Mouse (Mus musculus) MEL (cell line): ENCODE results near the gene Spata7. TPM values are rescaled to one million over a fixed set of nuclear protein-coding genes. Genes with fewer than 3 reads are reported as not detected.

Source experiments
- DNase-seq: peaks from one replicate; pipeline ENCODE4 v3.0.0; 2011; ENCODE audit warnings: low read depth, low spot score
- H3K27ac ChIP-seq: 2 replicates; pipeline ENCODE4 v1.5.1; 2012; ENCODE audit warnings: low read depth, mild to moderate bottlenecking, control low read depth, low read length, moderate library complexity; ENCODE audit not compliant: control insufficient read depth
- H3K27me3 ChIP-seq, 2 experiments: fragments of 150-350 bp in 1 of 2; sonication (generic) in 1 of 2; 2 replicates each; pipeline ENCODE4 v1.6.1; 2012; ENCODE audit warnings: low read length in 2 of 2, mild to moderate bottlenecking in 2 of 2, improper control_type of control experiment in 1 of 2, moderate library complexity in 1 of 2; ENCODE audit not compliant: insufficient read depth in 2 of 2, control insufficient read depth in 1 of 2
- H3K36me3 ChIP-seq, 2 experiments: 2 replicates each; pipeline ENCODE4 v1.6.1; 2012 to 2014; ENCODE audit warnings: low read length in 2 of 2, improper control_type of control experiment in 1 of 2, inconsistent platforms in 1 of 2, mild to moderate bottlenecking in 1 of 2; ENCODE audit not compliant: insufficient read depth in 2 of 2, control insufficient read depth in 1 of 2
- H3K4me1 ChIP-seq, 2 experiments: fragments of 150-350 bp in 1 of 2; sonication (generic) in 1 of 2; 2 replicates each; pipeline ENCODE4 v1.6.1; 2012; ENCODE audit warnings: low read length in 2 of 2, improper control_type of control experiment in 1 of 2, mild to moderate bottlenecking in 1 of 2; ENCODE audit not compliant: insufficient read depth in 2 of 2, control insufficient read depth in 1 of 2
- H3K4me3 ChIP-seq, 2 experiments: fragments of 150-350 bp in 1 of 2; sonication (generic) in 1 of 2; 2 replicates each; pipeline ENCODE4 v1.5.1; 2012; ENCODE audit warnings: low read depth in 2 of 2, low read length in 2 of 2, mild to moderate bottlenecking in 2 of 2, moderate library complexity in 2 of 2, control low read depth in 1 of 2, improper control_type of control experiment in 1 of 2; ENCODE audit not compliant: control insufficient read depth in 1 of 2, insufficient read depth in 1 of 2
- H3K79me2 ChIP-seq: 2 replicates; pipeline ENCODE4 v1.6.1; 2012; ENCODE audit warnings: mild to moderate bottlenecking, low read length, moderate library complexity; ENCODE audit not compliant: control insufficient read depth, poor library complexity, insufficient read depth
- H3K9ac ChIP-seq: 2 replicates; pipeline ENCODE4 v1.6.1; 2012; ENCODE audit warnings: low read depth, mild to moderate bottlenecking, control low read depth, low read length, moderate library complexity; ENCODE audit not compliant: control insufficient read depth, poor library complexity, severe bottlenecking
- H3K9me3 ChIP-seq: fragments of 150-350 bp; sonication (generic); replicated peaks from 2 replicates; pipeline ENCODE4 v1.6.1; 2012; ENCODE audit warnings: mild to moderate bottlenecking, low read length, improper control_type of control experiment, moderate library complexity; ENCODE audit not compliant: insufficient read depth
- BHLHE40 ChIP-seq: IDR thresholded peaks from 2 replicates; pipeline ENCODE4 v1.6.1; 2012; ENCODE audit warnings: low read depth, mild to moderate bottlenecking, inconsistent platforms, low read length, improper control_type of control experiment, borderline replicate concordance
- CTCF ChIP-seq, 3 experiments: IDR thresholded peaks in 2 of 3; conservative IDR thresholded peaks in 1 of 3; 2 replicates each; pipeline ENCODE4 v1.5.1; 2011 to 2012; ENCODE audit warnings: low read length in 3 of 3, low read depth in 2 of 3, mild to moderate bottlenecking in 2 of 3, improper control_type of control experiment in 1 of 3, inconsistent platforms in 1 of 3, mixed read lengths in 1 of 3, moderate library complexity in 1 of 3; ENCODE audit not compliant: control insufficient read depth in 1 of 3, insufficient read depth in 1 of 3, poor library complexity in 1 of 3, severe bottlenecking in 1 of 3
- ETS1 ChIP-seq: IDR thresholded peaks from 2 replicates; pipeline ENCODE4 v1.6.1; 2012; ENCODE audit warnings: low read depth, mild to moderate bottlenecking, inconsistent platforms, low read length, improper control_type of control experiment, moderate library complexity
- KAT2A ChIP-seq: conservative IDR thresholded peaks from 2 replicates; pipeline ENCODE4 v1.6.1; 2012; ENCODE audit warnings: low read depth, low read length, improper control_type of control experiment, inconsistent platforms
- MAFK ChIP-seq: IDR thresholded peaks from 2 replicates; pipeline ENCODE4 v1.6.1; 2011; ENCODE audit warnings: low read depth, mild to moderate bottlenecking, low read length, improper control_type of control experiment, borderline replicate concordance
- MAX ChIP-seq: IDR thresholded peaks from 2 replicates; pipeline ENCODE4 v1.6.1; 2011; ENCODE audit warnings: low read length, improper control_type of control experiment
- MEF2A ChIP-seq: IDR thresholded peaks from 2 replicates; pipeline ENCODE4 v1.6.1; 2014; ENCODE audit warnings: low read depth, mild to moderate bottlenecking, inconsistent platforms, low read length, improper control_type of control experiment; ENCODE audit not compliant: poor library complexity, insufficient replicate concordance, severe bottlenecking; ENCODE audit errors: extremely low read depth
- MXI1 ChIP-seq: IDR thresholded peaks from 2 replicates; pipeline ENCODE4 v1.6.1; 2011; ENCODE audit warnings: mild to moderate bottlenecking, low read depth, low read length, improper control_type of control experiment
- MYC ChIP-seq: IDR thresholded peaks from 2 replicates; pipeline ENCODE4 v1.6.1; 2011; ENCODE audit warnings: low read depth, mild to moderate bottlenecking, low read length, improper control_type of control experiment, moderate library complexity
- NELFE ChIP-seq: IDR thresholded peaks from 2 replicates; pipeline ENCODE4 v1.6.1; 2011; ENCODE audit warnings: low read depth, low read length, improper control_type of control experiment
- NRF1 ChIP-seq: IDR thresholded peaks from 2 replicates; pipeline ENCODE4 v1.6.1; 2014; ENCODE audit warnings: low read depth, mild to moderate bottlenecking, inconsistent platforms, low read length, improper control_type of control experiment, moderate library complexity; ENCODE audit not compliant: poor library complexity, insufficient read depth, severe bottlenecking
- TAL1 ChIP-seq: IDR thresholded peaks from 2 replicates; pipeline ENCODE4 v1.6.1; 2012; ENCODE audit warnings: mild to moderate bottlenecking, inconsistent platforms, low read length, moderate library complexity, mixed read lengths
- TBP ChIP-seq: IDR thresholded peaks from 2 replicates; pipeline ENCODE4 v1.8.0; 2011; ENCODE audit warnings: low read depth, low read length, improper control_type of control experiment
- TCF12 ChIP-seq: IDR thresholded peaks from 2 replicates; pipeline ENCODE4 v1.6.1; 2014; ENCODE audit warnings: low read depth, mild to moderate bottlenecking, inconsistent platforms, low read length, improper control_type of control experiment, moderate library complexity
- UBTF ChIP-seq: IDR thresholded peaks from 2 replicates; pipeline ENCODE4 v1.6.1; 2012; ENCODE audit warnings: low read depth, mild to moderate bottlenecking, inconsistent platforms, low read length, improper control_type of control experiment, moderate library complexity, borderline replicate concordance; ENCODE audit not compliant: insufficient read depth
- USF1 ChIP-seq: IDR thresholded peaks from 2 replicates; pipeline ENCODE4 v1.6.1; 2014; ENCODE audit warnings: low read depth, mild to moderate bottlenecking, inconsistent platforms, low read length, improper control_type of control experiment, moderate library complexity
- USF2 ChIP-seq, 2 experiments: IDR thresholded peaks; 2 replicates each; pipeline ENCODE4 v1.6.1; 2011 to 2012; ENCODE audit warnings: improper control_type of control experiment in 2 of 2, low read length in 2 of 2, borderline replicate concordance in 1 of 2, inconsistent platforms in 1 of 2, low read depth in 1 of 2, mild to moderate bottlenecking in 1 of 2; ENCODE audit not compliant: insufficient read depth in 1 of 2
- ZNF384 ChIP-seq: IDR thresholded peaks from 2 replicates; pipeline ENCODE4 v1.6.1; 2012; ENCODE audit warnings: low read depth, mild to moderate bottlenecking, inconsistent platforms, low read length, improper control_type of control experiment
- polyA plus RNA-seq, 2 experiments: library from polyadenylated mRNA; stranded (reverse) in 1 of 2; unstranded in 1 of 2; fragments of >175 nt in 1 of 2; fragments of >200 nt in 1 of 2; gene quantifications; 2 replicates each; pipeline versions ENCODE4 v1.2.1 to v1.2.4; 2012; ENCODE audit warnings: low replicate concordance in 2 of 2, low read depth in 1 of 2; ENCODE audit not compliant: insufficient read length in 2 of 2, insufficient read depth in 1 of 2, missing spikeins in 1 of 2
- total RNA-seq: library from RNA; depleted of rRNA; stranded (reverse); fragments of 300-350 nt; gene quantifications from 2 replicates; pipeline ENCODE4 v1.2.3, GENCODE M21; 2012

Gene Spata7
- total and polyA plus RNA-seq, 3 experiments = 4.0 to 5.5 TPM; not detected in 1

- no peak overlapping the region for H3K9ac ChIP-seq
- no peaks in the 10 kb centered on the region for H3K36me3 ChIP-seq
- H3K4me3 ChIP-seq = no peak overlapping the region
- no peaks in the 10 kb centered on the region for H3K4me1 ChIP-seq
- no peaks in the 10 kb centered on the region for H3K79me2 ChIP-seq
- TF ChIP-seq MAFK (no peak), TBP (no peak), USF1 (no peak), NELFE (no peak), MXI1 (no peak), ZNF384 (no peak)
- H3K9me3 ChIP-seq = no peaks in the 10 kb centered on the region
- H3K27ac ChIP-seq = no peak overlapping the region
- no peak for DNase-seq
- no peaks in the 10 kb centered on the region for H3K27me3 ChIP-seq
Measured at GRCm38 (mm10) chr12:98606595-98607290, 21.2 kb upstream of the Spata7 start.

- no peaks in the 10 kb centered on the region for H3K9me3 ChIP-seq
- TF ChIP-seq TCF12 (no peak), ETS1 (no peak), KAT2A (no peak), UBTF (no peak), MAFK (no peak), MYC (no peak), TAL1 (no peak), USF2 (IDR thresholded peaks at IDR 0.05; ENCODE audit: borderline replicate concordance in 1 of 2, insufficient read depth in 1 of 2, low read depth in 1 of 2, low read length in 2 of 2) (no peak), MEF2A (no peak), BHLHE40 (no peak), CTCF (IDR thresholded peaks at IDR 0.05 in 2 of 3, conservative IDR thresholded peaks at IDR 0.05 in 1 of 3; ENCODE audit: control insufficient read depth in 1 of 3, insufficient read depth in 1 of 3, low read depth in 2 of 3, low read length in 3 of 3, poor library complexity in 1 of 3, severe bottlenecking in 1 of 3) (no peak), NELFE (no peak), NRF1 (no peak), MAX (no peak)
- TF ChIP-seq, all 39 proteins: peak for 0
- Histone ChIP-seq H3K79me2 (no peaks in the 10 kb centered on the region), H3K27ac (no peak overlapping the region), H3K27me3 (no peaks in the 10 kb centered on the region), H3K36me3 (no peaks in the 10 kb centered on the region), H3K9ac (no peak overlapping the region), H3K4me3 (no peak overlapping the region), H3K4me1 (no peaks in the 10 kb centered on the region)
- no peak for DNase-seq
Measured at GRCm38 (mm10) chr12:98610341-98610740, 17.6 kb upstream of the Spata7 start.
